Comparison of ENCODE assay signal across 36 mouse cellular contexts in the genomic region with DNA sequence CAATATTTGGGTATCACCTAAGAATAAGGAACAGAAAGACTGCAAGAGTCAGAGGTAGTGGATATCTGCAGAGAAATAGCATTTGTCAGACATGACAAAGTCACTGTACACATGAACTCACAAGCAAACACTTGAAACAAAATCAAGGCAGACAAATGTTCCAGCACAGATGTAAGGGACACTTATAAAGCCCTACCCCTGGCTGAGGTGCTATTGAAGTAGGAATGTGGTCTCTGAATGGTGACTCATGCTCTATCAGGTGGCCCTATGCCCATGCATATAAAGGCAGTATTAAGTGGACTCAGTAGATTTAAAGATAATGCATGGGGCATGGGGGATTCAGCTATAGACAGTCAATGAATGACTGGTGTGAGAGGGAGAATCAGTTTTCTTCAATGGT.
"Had no signal": no experiment of that assay in that cellular context is flagged by ENCODE, and none has a peak within 500 bp of the region (broad histone marks: within the 10 kb centered on the region; RNA-seq: fewer than 3 reads in every experiment).

No protein-coding gene starts in this region.

- H3K36me3 ChIP-seq: heart, embryonic 10.5 days; heart, embryonic 12.5 days; heart, embryonic 13.5 days; heart, embryonic 15.5 days; hindbrain, embryonic 10.5 days; hindbrain, embryonic 12.5 days; hindbrain, embryonic 13.5 days; hindbrain, embryonic 15.5 days; intestine, embryonic 15.5 days; kidney, embryonic 15.5 days had no signal

- H3K27me3 ChIP-seq: heart, embryonic 12.5 days; heart, embryonic 13.5 days; heart, embryonic 15.5 days; hindbrain, embryonic 12.5 days; hindbrain, embryonic 13.5 days; hindbrain, embryonic 15.5 days; intestine, embryonic 15.5 days; kidney, embryonic 15.5 days had no signal

- H3K9ac ChIP-seq: heart, embryonic 12.5 days; heart, embryonic 13.5 days; heart, embryonic 15.5 days; hindbrain, embryonic 12.5 days; hindbrain, embryonic 13.5 days; hindbrain, embryonic 14.5 days; hindbrain, embryonic 15.5 days; intestine, embryonic 15.5 days; kidney, embryonic 15.5 days had no signal

- DNase-seq: heart, adult 18-20 months; heart, adult 2 months; heart, postnatal 10 days; heart, postnatal 14 days; heart, postnatal 36 days; heart, postnatal 4 days; kidney, adult 11 months; kidney, adult 18-20 months; kidney, adult 2 months; kidney, adult 8-10 months; kidney, adult 9 months; kidney, postnatal 10 days; kidney, postnatal 14 days; kidney, postnatal 25 days; kidney, postnatal 36 days; kidney, postnatal 4 days; layer of hippocampus, adult 9-11 months had no signal

- H3K4me1 ChIP-seq: heart, embryonic 10.5 days; heart, embryonic 12.5 days; heart, embryonic 13.5 days; heart, embryonic 15.5 days; hindbrain, embryonic 10.5 days; hindbrain, embryonic 12.5 days; hindbrain, embryonic 13.5 days; hindbrain, embryonic 15.5 days; intestine, embryonic 15.5 days; kidney, embryonic 15.5 days had no signal

- H3K4me2 ChIP-seq: heart, embryonic 11.5 days; heart, embryonic 12.5 days; heart, embryonic 13.5 days; heart, embryonic 15.5 days; hindbrain, embryonic 12.5 days; hindbrain, embryonic 13.5 days; hindbrain, embryonic 14.5 days; hindbrain, embryonic 15.5 days; intestine, embryonic 15.5 days; kidney, embryonic 15.5 days had no signal

- H3K9me3 ChIP-seq: heart, embryonic 10.5 days; heart, embryonic 12.5 days; heart, embryonic 13.5 days; heart, embryonic 15.5 days; hindbrain, embryonic 10.5 days; hindbrain, embryonic 12.5 days; hindbrain, embryonic 13.5 days; hindbrain, embryonic 15.5 days; intestine, embryonic 15.5 days; kidney, embryonic 15.5 days had no signal

- H3K27ac ChIP-seq: heart, adult 2 months; heart, embryonic 10.5 days; heart, embryonic 13.5 days; heart, embryonic 15.5 days; hindbrain, embryonic 10.5 days; hindbrain, embryonic 12.5 days; hindbrain, embryonic 13.5 days; hindbrain, embryonic 14.5 days; hindbrain, embryonic 15.5 days; hindbrain, postnatal 0 days; intestine, embryonic 15.5 days; kidney, embryonic 15.5 days; kidney, postnatal 0 days; layer of hippocampus, adult 2 months had no signal

- H3K4me3 ChIP-seq: heart, adult 2 months; heart, embryonic 10.5 days; heart, embryonic 12.5 days; heart, embryonic 13.5 days; heart, embryonic 15.5 days; hindbrain, embryonic 10.5 days; hindbrain, embryonic 12.5 days; hindbrain, embryonic 13.5 days; hindbrain, embryonic 15.5 days; intestine, embryonic 15.5 days; kidney, embryonic 15.5 days; layer of hippocampus, adult 2 months had no signal

- ATAC-seq: hindbrain, embryonic 16.5 days; hindbrain, postnatal 0 days; inflammation-experienced regulatory T-cells, adult 6 months; intestine, embryonic 15.5 days; intestine, embryonic 16.5 days; intestine, postnatal 0 days had no signal
